Mouse (Mus musculus) cortical plate, adult 2 months (tissue): ENCODE measurements around the gene Chml.

Experiments used
- CTCF ChIP-seq: fragments of 200-500 bp; IDR thresholded peaks from 2 replicates; pipeline ENCODE4 v1.5.1; 2011; ENCODE audit warnings: mild to moderate bottlenecking, control low read depth, low read length; ENCODE audit not compliant: insufficient read depth; ENCODE audit errors: extremely low read depth
- POLR2A ChIP-seq: fragments of 200-500 bp; IDR thresholded peaks from 2 replicates; pipeline ENCODE4 v1.6.1; 2011; ENCODE audit warnings: mild to moderate bottlenecking, low read length, control low read depth; ENCODE audit not compliant: insufficient read depth; ENCODE audit errors: extremely low read depth

- TF ChIP-seq POLR2A, result no peak
- no peak for TF ChIP-seq CTCF
Observed at GRCm38 (mm10) chr1:175675116-175675515, 17.6 kb downstream of the Chml start.
